Mouse (Mus musculus): Measurements from ENCODE around the gene Dgkg.

DNA sequence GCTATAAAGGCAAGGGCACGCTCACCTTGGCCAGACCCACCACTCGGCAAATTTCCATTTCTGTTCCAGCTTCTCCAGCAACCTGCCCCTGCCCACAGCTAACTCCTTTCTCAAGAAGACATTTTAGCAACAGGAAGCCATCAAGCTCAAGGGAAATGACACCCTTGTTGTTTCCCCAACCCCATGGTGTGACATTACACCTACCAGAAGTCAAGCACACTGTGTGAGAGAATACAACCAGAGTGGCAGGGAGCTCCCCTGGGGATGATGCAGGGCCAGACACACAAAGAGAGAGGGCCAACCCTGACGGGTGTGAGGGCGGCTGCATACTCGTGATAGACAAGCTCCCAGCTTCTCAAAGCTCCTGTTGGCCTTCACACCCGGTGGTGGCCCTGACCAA, 49.0 kb downstream of the Dgkg start:
- TF ChIP-seq CTCF (IDR thresholded peaks at IDR 0.05; ENCODE audit: low read depth): no peak
- no peak for TF ChIP-seq EP300 (IDR thresholded peaks at IDR 0.05; ENCODE audit: low read depth)

Measured in heart, postnatal 0 days (tissue).